Comparison of ENCODE assay signal across 9 mouse cellular contexts in the genomic region with DNA sequence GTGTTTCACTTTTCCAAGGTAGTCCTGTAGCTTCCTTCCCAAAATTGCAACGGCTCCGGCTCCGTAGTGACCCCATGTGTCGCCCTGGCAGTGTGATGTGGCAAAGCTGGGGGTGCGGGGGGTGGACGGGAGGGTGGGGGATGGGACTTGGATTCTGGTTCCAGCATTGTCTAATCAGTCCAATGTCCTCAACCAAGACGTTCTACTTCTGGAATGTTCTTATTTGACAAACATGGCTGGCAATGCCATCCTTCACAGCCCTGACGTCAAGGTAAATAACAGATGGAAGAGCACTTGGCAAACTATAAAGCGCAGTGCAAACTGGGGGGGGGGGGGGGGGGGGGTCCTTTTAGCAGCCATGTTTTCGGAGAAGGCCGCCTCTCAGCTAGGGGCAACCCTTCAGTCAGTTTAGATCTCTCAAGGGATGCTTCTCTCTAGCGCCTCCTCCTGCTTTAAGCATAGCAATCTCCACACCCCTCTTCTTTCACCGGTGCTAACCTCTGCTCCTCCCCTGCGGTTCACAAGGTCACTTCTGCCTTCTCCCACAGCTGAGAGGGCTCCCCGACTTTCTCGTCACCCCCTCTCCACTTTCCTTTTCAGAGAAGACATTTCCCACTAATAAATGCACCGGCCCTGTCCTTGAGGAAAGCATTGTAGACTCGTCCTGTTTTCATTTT. TPM values are rescaled to one million over a fixed set of nuclear protein-coding genes. Genes with fewer than 3 reads are reported as not detected.
DNase-seq lines count a peak whose midpoint lies in the region; ATAC-seq and TF ChIP-seq lines count a peak whose summit lies in the region.
"Had no signal": no experiment of that assay in that cellular context is flagged by ENCODE, and none has a peak within 500 bp of the region (broad histone marks: within the 10 kb centered on the region; RNA-seq: fewer than 3 reads in every experiment).

No protein-coding gene starts in this region.

- peak overlapping the region; percentile 43 for H3K4me2 ChIP-seq in heart, postnatal 0 days (ENCODE audit: low read depth, low read length)
- peak overlapping the region; percentile 39 for H3K4me2 ChIP-seq in liver, embryonic 14.5 days (ENCODE audit: low read depth)

- no peak for DNase-seq in heart, postnatal 0 days (ENCODE audit: low spot score)
- DNase-seq in heart, adult 18-20 months, result no peak
- DNase-seq in embryo, embryonic 11 days, result peak; percentile 22
- no peak for DNase-seq in liver, embryonic 14.5 days (ENCODE audit: low read depth in 3 of 3, low spot score in 3 of 3)
- no peak for DNase-seq in layer of hippocampus, adult 11-12 months (ENCODE audit: low spot score)
- DNase-seq in gastrocnemius, postnatal 10 days, result no peak

- H3K9me3 ChIP-seq in heart, postnatal 0 days (replicated peaks; ENCODE audit: control insufficient read depth, low read length), result no peaks in the 10 kb centered on the region
- H3K9me3 ChIP-seq in ES-Bruce4 (replicated peaks; ENCODE audit: control insufficient read depth, insufficient read depth, low read length, poor library complexity, severe bottlenecking), result no peaks in the 10 kb centered on the region
- H3K9me3 ChIP-seq in liver, embryonic 14.5 days (ENCODE audit: control insufficient read depth, low read length), result no peaks in the 10 kb centered on the region

- no peak for TF ChIP-seq POLR2A in ES-Bruce4 (IDR thresholded peaks at IDR 0.05; ENCODE audit: insufficient read depth, low read length)

- no peaks in the 10 kb centered on the region for H3K4me1 ChIP-seq in heart, postnatal 0 days (ENCODE audit: control insufficient read depth, insufficient read depth)
- no peaks in the 10 kb centered on the region for H3K4me1 ChIP-seq in ES-Bruce4 (ENCODE audit: control insufficient read depth, insufficient read depth, low read length)
- peaks cover 0 to 4% of the 10 kb centered on the region in 2 experiments; a peak in 2 of 4 replicates for H3K4me1 ChIP-seq in liver, embryonic 14.5 days (replicated peaks; ENCODE audit: control insufficient read depth in 2 of 2, insufficient read depth in 2 of 2, low read length in 1 of 2)

- no peaks in the 10 kb centered on the region for H3K36me3 ChIP-seq in heart, postnatal 0 days (replicated peaks; ENCODE audit: control insufficient read depth, insufficient read depth, low read length)
- no peaks in the 10 kb centered on the region for H3K36me3 ChIP-seq in ES-Bruce4 (ENCODE audit: control insufficient read depth, insufficient read depth, low read length, poor library complexity, severe bottlenecking)
- H3K36me3 ChIP-seq in liver, embryonic 14.5 days (replicated peaks; ENCODE audit: control insufficient read depth, insufficient read depth, low read depth), result no peaks in the 10 kb centered on the region

- no peaks in the 10 kb centered on the region for H3K27me3 ChIP-seq in heart, postnatal 0 days (ENCODE audit: control insufficient read depth, insufficient read depth, low read length)
- no peaks in the 10 kb centered on the region for H3K27me3 ChIP-seq in ES-Bruce4 (ENCODE audit: control insufficient read depth, insufficient read depth, low read length, poor library complexity, severe bottlenecking)
- H3K27me3 ChIP-seq in liver, embryonic 14.5 days (ENCODE audit: control insufficient read depth, insufficient read depth, low read length), result no peaks in the 10 kb centered on the region

- no peak for ATAC-seq in heart, postnatal 0 days (ENCODE audit: insufficient read depth, low read depth)
- no peak for ATAC-seq in liver, embryonic 14.5 days (ENCODE audit: insufficient read depth)
- no peak for ATAC-seq in frontal cortex, adult (ENCODE audit: low TSS enrichment)

- peak overlapping the region; percentile 18 for H3K4me3 ChIP-seq in heart, postnatal 0 days (ENCODE audit: low read depth, low read length)
- H3K4me3 ChIP-seq in ES-Bruce4 (ENCODE audit: low read depth, low read length), result no peak overlapping the region
- H3K4me3 ChIP-seq in liver, embryonic 14.5 days (ENCODE audit: insufficient read depth in 1 of 2, low read depth in 2 of 2, low read length in 2 of 2), result peak overlapping the region in 1 of 2 experiments; percentile 22; a peak in 1 of 4 replicates
- H3K4me3 ChIP-seq: myocyte had no signal

- 45% methylated on average over 18 of the region's 18 CpGs for WGBS in heart, postnatal 0 days
- 42% methylated on average over 18 of the region's 18 CpGs for WGBS in liver, embryonic 14.5 days (ENCODE audit: insufficient replicate concordance)

- TF ChIP-seq EP300 in heart, postnatal 0 days (IDR thresholded peaks at IDR 0.05; ENCODE audit: low read depth), result no peak
- TF ChIP-seq EP300 in ES-Bruce4 (IDR thresholded peaks at IDR 0.05; ENCODE audit: insufficient read depth, low read depth, low read length), result no peak
- TF ChIP-seq EP300 in liver, embryonic 14.5 days (IDR thresholded peaks at IDR 0.05; ENCODE audit: low read depth), result no peak

- TF ChIP-seq CTCF in heart, postnatal 0 days (IDR thresholded peaks at IDR 0.05; ENCODE audit: low read depth), result no peak
- TF ChIP-seq CTCF in ES-Bruce4 (IDR thresholded peaks at IDR 0.05; ENCODE audit: low read depth, low read length), result peak; percentile 17
- TF ChIP-seq CTCF in liver, embryonic 14.5 days (IDR thresholded peaks at IDR 0.05; ENCODE audit: low read depth), result no peak

- H3K9ac ChIP-seq in heart, postnatal 0 days (replicated peaks; ENCODE audit: low read depth, low read length), result no peak overlapping the region
- no peak overlapping the region for H3K9ac ChIP-seq in ES-Bruce4 (ENCODE audit: low read depth, poor library complexity, severe bottlenecking)
- H3K9ac ChIP-seq in liver, embryonic 14.5 days (replicated peaks), result no peak overlapping the region

- H3K27ac ChIP-seq in heart, postnatal 0 days (ENCODE audit: low read depth), result no peak overlapping the region
- H3K27ac ChIP-seq in ES-Bruce4 (ENCODE audit: insufficient read depth, low read length), result no peak overlapping the region
- no peak overlapping the region for H3K27ac ChIP-seq in liver, embryonic 14.5 days

RNA-seq across cellular contexts. Expression of gene Rps29, which starts 29.2 kb away (rescaled TPM):
- 67.6 and 219 TPM in 2 replicates for total RNA-seq in heart, postnatal 0 days (2014; rRNA removed; ENCODE audit: low replicate concordance)
- polyA plus RNA-seq in heart, postnatal 0 days (2015; fragmentation: Nextera tagmentation; extraction: Ambion mirVana), result 1,581 and 1,638 TPM in 2 replicates
- 1,000 to 10,000 TPM; 1,202 to 1,485 TPM for total RNA-seq in heart, adult 18-20 months (2021)
- polyA plus RNA-seq in ES-Bruce4 (2011; ENCODE audit: insufficient read depth, insufficient read length, low read depth, missing spikeins), result 1,335 and 1,350 TPM in 2 replicates
- polyA plus RNA-seq in liver, embryonic 14.5 days (2012; rRNA removed), result 977 and 1,778 TPM in 2 replicates
- polyA plus RNA-seq in liver, embryonic 14.5 days (2014; fragmentation: Nextera tagmentation; extraction: Ambion mirVana), result 1,444 and 1,541 TPM in 2 replicates
- total RNA-seq in gastrocnemius, postnatal 10 days (2021), result 1,000 to 10,000 TPM; 1,302 to 1,393 TPM

RNA-seq across cellular contexts. Expression of gene Lrr1, which starts 38.8 kb away (rescaled TPM):
- 3.9 TPM in 1 of 2 replicates, not detected in the other for total RNA-seq in heart, postnatal 0 days (2014; rRNA removed; ENCODE audit: low replicate concordance)
- polyA plus RNA-seq in heart, postnatal 0 days (2015; fragmentation: Nextera tagmentation; extraction: Ambion mirVana), result 4.0 and 5.1 TPM in 2 replicates
- total RNA-seq in heart, adult 18-20 months (2021), result not detected
- polyA plus RNA-seq in ES-Bruce4 (2011; ENCODE audit: insufficient read depth, insufficient read length, low read depth, missing spikeins), result 7.5 and 10.3 TPM in 2 replicates
- polyA plus RNA-seq in liver, embryonic 14.5 days (2012; rRNA removed), result 8.9 and 11.1 TPM in 2 replicates
- 21.3 and 22.9 TPM in 2 replicates for polyA plus RNA-seq in liver, embryonic 14.5 days (2014; fragmentation: Nextera tagmentation; extraction: Ambion mirVana)
- 1 to 10 TPM in 1 of 2 experiments, under 1 TPM in 1; 0.56 to 1.3 TPM for total RNA-seq in gastrocnemius, postnatal 10 days (2021)

RNA-seq across cellular contexts. Expression of gene Rpl36al, which starts 54.1 kb away (rescaled TPM):
- 57.0 and 86.3 TPM in 2 replicates for total RNA-seq in heart, postnatal 0 days (2014; rRNA removed; ENCODE audit: low replicate concordance)
- 502 and 513 TPM in 2 replicates for polyA plus RNA-seq in heart, postnatal 0 days (2015; fragmentation: Nextera tagmentation; extraction: Ambion mirVana)
- total RNA-seq in heart, adult 18-20 months (2021), result 100 to 1,000 TPM; 219 to 228 TPM
- polyA plus RNA-seq in ES-Bruce4 (2011; ENCODE audit: insufficient read depth, insufficient read length, low read depth, missing spikeins), result 699 and 714 TPM in 2 replicates
- polyA plus RNA-seq in liver, embryonic 14.5 days (2012; rRNA removed), result 286 and 515 TPM in 2 replicates
- polyA plus RNA-seq in liver, embryonic 14.5 days (2014; fragmentation: Nextera tagmentation; extraction: Ambion mirVana), result 614 and 643 TPM in 2 replicates
- total RNA-seq in gastrocnemius, postnatal 10 days (2021), result 100 to 1,000 TPM; 336 to 338 TPM

RNA-seq across cellular contexts. Expression of gene Mgat2, which starts 54.2 kb away (rescaled TPM):
- total RNA-seq in heart, postnatal 0 days (2014; rRNA removed; ENCODE audit: low replicate concordance), result 43.1 and 55.0 TPM in 2 replicates
- polyA plus RNA-seq in heart, postnatal 0 days (2015; fragmentation: Nextera tagmentation; extraction: Ambion mirVana), result 28.2 and 29.9 TPM in 2 replicates
- total RNA-seq in heart, adult 18-20 months (2021), result 10 to 100 TPM; 18.6 to 20.2 TPM
- polyA plus RNA-seq in ES-Bruce4 (2011; ENCODE audit: insufficient read depth, insufficient read length, low read depth, missing spikeins), result 23.9 and 24.8 TPM in 2 replicates
- 9.2 and 11.0 TPM in 2 replicates for polyA plus RNA-seq in liver, embryonic 14.5 days (2012; rRNA removed)
- polyA plus RNA-seq in liver, embryonic 14.5 days (2014; fragmentation: Nextera tagmentation; extraction: Ambion mirVana), result 23.3 and 24.1 TPM in 2 replicates
- 10 to 100 TPM; 16.9 to 21.3 TPM for total RNA-seq in gastrocnemius, postnatal 10 days (2021)
